Mouse (Mus musculus) telencephalon, adult 2 months (tissue): ENCODE measurements around the gene Rps18.
"Not testable (repeated sequence)": the region's sequence is repeated elsewhere in the genome, so short reads cannot be mapped to it uniquely, and the experiment has no call there.

Source experiments
- DNase-seq: peaks from one replicate; pipeline ENCODE4 v3.0.0-alpha.2; 2011; ENCODE audit warnings: low read depth, low spot score

Rps18 gene

GRCm38 (mm10) chr17:33968927-33969326 is 13.1 kb upstream of the Rps18 start:
- no peak for DNase-seq

GRCm38 (mm10) chr17:33968489-33968888 is 12.7 kb upstream of the Rps18 start:
- no peak for DNase-seq

- DNase-seq, result no peak
Measured at GRCm38 (mm10) chr17:33965846-33966550, 10.2 kb upstream of the Rps18 start.

- DNase-seq, result no peak
Measured at GRCm38 (mm10) chr17:33965082-33965845, 9.5 kb upstream of the Rps18 start.

GRCm38 (mm10) chr17:33962876-33963275 is 7.1 kb upstream of the Rps18 start:
- DNase-seq, result no peak

- no peak for DNase-seq
Measured at GRCm38 (mm10) chr17:33959948-33960347, 4.1 kb upstream of the Rps18 start.

- no peak for DNase-seq
Measured at GRCm38 (mm10) chr17:33959135-33959534, 3.3 kb upstream of the Rps18 start.

GRCm38 (mm10) chr17:33958451-33958850 is 2.6 kb upstream of the Rps18 start:
- DNase-seq, result no peak

- no peak for DNase-seq
Measured at GRCm38 (mm10) chr17:33957493-33957892, 1.7 kb upstream of the Rps18 start.

GRCm38 (mm10) chr17:33956336-33956735 is 535 bp upstream of the Rps18 start:
- no peak for DNase-seq

GRCm38 (mm10) chr17:33954646-33955554 is 901 bp downstream of the Rps18 start:
- no peak for DNase-seq

- no peak for DNase-seq
Measured at GRCm38 (mm10) chr17:33953961-33954565, 1.7 kb downstream of the Rps18 start.

GRCm38 (mm10) chr17:33953310-33953709 is 2.5 kb downstream of the Rps18 start:
- no peak for DNase-seq

- no peak for DNase-seq
Measured at GRCm38 (mm10) chr17:33952879-33953278, 2.9 kb downstream of the Rps18 start.

- DNase-seq, result not testable (repeated sequence)
Measured at GRCm38 (mm10) chr17:33952015-33952414, 3.8 kb downstream of the Rps18 start.

GRCm38 (mm10) chr17:33951021-33951946 is 4.5 kb downstream of the Rps18 start, which contains the start of gene B3galt4:
B3galt4 (minus strand) TSS chr17:33951488.
- DNase-seq, result peak; percentile 89

GRCm38 (mm10) chr17:33950131-33950625 is 5.6 kb downstream of the Rps18 start:
- no peak for DNase-seq

GRCm38 (mm10) chr17:33948905-33949537 is 6.8 kb downstream of the Rps18 start:
- DNase-seq, result no peak

- DNase-seq, result no peak
Measured at GRCm38 (mm10) chr17:33948090-33948904, 7.5 kb downstream of the Rps18 start.
